Mouse (Mus musculus) kidney, postnatal 10 days (tissue): ENCODE data around the gene Rgn.

Source experiments
- DNase-seq: peaks from one replicate; pipeline ENCODE4 v3.0.0; 2021; ENCODE audit warnings: mixed read lengths

Rgn gene

GRCm38 (mm10) chrX:20549532-20549931, at the start of gene Rgn:
TSS of gene Rgn (plus strand) at chrX:20549787.
- DNase-seq: no peak

DNA sequence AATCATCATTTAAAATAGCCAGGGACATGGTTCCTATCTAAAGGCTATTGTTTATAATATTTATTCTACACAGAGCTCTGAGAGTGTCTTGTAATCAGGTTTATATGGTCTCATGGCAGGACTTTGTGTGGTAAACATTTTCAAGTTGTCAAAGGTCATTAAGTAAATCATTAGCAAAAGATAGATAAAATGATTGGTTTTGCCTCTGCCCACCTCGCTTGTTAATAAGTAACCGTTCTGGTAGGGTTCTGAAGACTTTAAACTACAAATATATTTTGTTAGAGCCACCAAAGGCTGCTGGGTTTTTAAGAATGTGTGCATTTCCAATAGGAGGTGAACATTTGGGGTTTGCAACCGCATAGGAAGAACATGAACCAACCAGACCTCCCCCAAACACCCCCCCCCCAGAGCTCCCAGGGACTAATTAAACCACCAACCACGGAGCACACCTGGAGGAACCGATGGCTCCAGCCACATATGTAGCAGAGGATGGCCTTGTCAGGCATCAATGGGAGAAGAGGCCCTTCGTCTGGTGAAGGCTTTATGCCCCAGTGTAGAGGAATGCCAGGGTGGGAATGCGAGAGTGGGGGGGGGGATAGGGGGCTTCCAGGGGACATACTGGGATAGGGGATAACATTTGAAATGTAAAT, 29.2 kb upstream of the Rgn start:
- no peak for DNase-seq

- no peak for DNase-seq
These were observed 28.0 kb upstream of the Rgn start for GRCm38 (mm10) chrX:20521578-20521977.

DNA sequence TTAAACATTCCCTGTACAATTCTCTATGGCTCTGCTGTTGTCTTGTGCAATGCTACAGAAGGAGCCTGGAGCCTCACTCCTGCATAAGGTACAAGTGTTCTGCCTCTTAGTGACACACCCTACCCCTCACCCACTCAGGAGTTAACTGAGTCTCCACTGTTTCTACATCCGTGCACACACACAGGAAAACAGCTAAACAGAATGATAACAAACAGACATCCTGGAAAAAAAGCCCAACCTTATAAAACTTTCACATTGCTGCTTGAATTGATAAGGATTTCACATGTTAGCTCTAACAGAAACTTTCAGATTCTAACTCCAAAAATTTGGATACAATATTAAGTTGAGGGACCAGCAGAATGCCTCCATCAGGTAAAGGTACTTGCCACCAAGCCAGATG, 17.0 kb upstream of the Rgn start:
- DNase-seq: no peak

GRCm38 (mm10) chrX:20543867-20544266, 5.7 kb upstream of the Rgn start:
- no peak for DNase-seq

DNA sequence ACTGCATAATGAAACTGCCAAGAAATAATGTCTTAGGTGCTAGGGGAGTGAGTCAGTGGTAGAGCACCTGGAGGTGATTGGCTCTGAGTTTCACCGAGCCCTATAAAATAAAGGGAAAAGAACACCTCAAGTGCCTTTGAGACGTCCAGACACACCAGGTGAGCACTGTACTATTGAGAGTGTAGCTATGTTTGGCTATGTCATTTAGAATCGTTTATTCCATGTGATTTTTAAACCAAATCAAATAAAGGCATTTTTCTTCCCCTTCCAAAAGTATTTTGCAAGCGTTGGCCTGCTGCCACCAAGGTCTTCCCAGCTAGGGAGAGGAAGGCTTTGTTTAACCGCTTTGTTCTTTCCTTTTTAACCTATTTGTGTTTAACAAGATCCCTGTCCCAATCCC, 2.0 kb upstream of the Rgn start:
- peak; percentile 19 for DNase-seq

DNA sequence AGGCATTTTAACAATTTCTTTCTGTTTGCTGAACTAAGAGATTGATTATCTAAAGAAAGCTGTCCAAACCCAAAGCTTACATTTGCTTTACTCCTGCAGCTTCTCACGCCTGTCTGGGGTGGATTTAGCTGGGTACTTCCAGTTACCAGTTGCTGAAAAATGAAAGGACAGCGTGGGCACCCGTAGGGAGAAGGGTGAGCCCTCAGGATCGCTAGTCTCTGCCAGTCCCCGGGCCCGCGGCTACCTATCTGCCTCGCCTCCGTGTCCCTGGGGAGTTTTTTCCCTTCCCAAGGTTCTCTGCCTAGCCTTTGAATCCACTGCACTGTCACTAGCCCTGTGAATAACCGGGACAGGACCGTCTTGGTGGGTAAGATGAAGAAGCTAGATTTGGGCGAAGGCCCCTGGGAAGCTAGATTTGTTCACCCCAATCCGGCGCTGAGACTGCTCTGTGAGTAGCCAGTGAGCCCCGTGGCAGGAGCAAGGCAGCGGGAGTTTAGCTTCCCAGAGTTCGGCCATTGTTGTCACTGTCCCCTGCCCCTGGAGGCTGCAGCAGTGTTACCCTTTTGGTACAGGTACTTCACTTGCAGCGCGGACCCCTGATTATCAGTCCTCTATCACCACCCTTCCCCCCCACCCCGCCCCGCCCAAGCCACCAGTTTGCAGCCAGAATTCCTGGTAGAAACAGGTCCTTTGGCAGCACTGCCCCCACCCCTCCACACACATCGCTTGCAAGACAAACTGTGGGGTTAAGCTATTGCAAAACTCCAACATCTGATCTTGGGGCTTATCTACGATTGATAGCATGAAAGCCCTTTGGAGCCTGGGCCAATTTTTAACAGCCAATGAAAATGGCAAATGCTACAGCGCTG, 1.3 kb upstream of the Rgn start:
- DNase-seq: peak; percentile 22

- DNase-seq: peak; percentile 25
These were observed 627 bp upstream of the Rgn start for GRCm38 (mm10) chrX:20548880-20549440.

GRCm38 (mm10) chrX:20552199-20552598, 2.6 kb downstream of the Rgn start:
- DNase-seq: no peak

- DNase-seq: no peak
These were observed 12.3 kb downstream of the Rgn start for GRCm38 (mm10) chrX:20561846-20562245.

DNA sequence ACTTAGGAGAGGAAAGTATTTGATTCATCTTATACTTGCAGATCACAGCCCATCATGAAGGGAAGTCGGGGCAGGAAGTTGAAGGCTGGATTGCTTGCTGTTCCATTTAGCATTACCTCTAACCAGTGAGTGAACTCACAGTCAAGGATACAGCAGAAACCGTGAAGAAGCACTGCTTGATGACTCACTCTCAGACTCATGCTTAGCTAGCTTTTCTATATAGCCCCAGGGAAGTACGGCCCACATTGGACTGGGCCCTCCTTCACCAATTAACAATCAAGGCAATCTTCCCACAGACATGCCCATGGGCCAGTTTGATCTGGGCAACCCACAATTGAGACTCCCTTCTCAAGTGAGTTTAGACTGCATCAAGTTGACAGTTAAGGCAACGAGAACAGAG, 14.4 kb downstream of the Rgn start:
- no peak for DNase-seq

- DNase-seq: no peak
These were observed 21.4 kb downstream of the Rgn start for GRCm38 (mm10) chrX:20571024-20571423.

GRCm38 (mm10) chrX:20572683-20573082, 23.1 kb downstream of the Rgn start:
- no peak for DNase-seq

DNA sequence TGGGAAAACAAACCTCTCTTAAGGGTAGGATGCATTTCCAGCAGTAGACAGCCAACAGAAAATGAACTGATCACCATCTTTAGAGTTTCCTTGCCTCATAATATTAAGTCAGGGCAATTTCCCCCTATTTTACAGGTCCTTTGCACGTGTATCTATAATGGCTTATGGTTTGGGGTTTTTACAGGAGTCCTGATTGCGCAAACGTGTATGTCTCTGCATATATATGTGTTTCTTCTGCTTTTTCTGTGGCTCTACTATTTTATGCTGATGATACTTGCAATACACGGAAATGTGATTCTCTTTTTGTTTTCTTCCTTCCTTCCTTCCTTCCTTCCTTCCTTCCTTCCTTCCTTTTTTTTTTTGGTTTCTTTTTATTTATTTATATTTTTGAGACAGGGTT, 24.3 kb downstream of the Rgn start:
- DNase-seq: no peak

- DNase-seq: no peak
These were observed 38.4 kb downstream of the Rgn start for GRCm38 (mm10) chrX:20587968-20588367.

GRCm38 (mm10) chrX:20608500-20608899, 58.9 kb downstream of the Rgn start:
- no peak for DNase-seq
